Mouse (Mus musculus) midbrain, embryonic 11.5 days (tissue): Measurements from ENCODE around the gene Rab43. TPM values are rescaled to one million over a fixed set of nuclear protein-coding genes. Genes with fewer than 3 reads are reported as not detected.

ENCODE experiments used
- ATAC-seq: fragments of 200-750 bp; cut with Nextera tagmentation; 2 replicates; pipeline ENCODE4 v1.8.0; 2017; ENCODE audit warnings: moderate TSS enrichment, moderate library complexity; ENCODE audit not compliant: low FRiP score
- DNase-seq: peaks from one replicate; pipeline ENCODE4 v3.0.0; 2015; ENCODE audit warnings: low spot score; ENCODE audit errors: missing footprints
- H3K27ac ChIP-seq: fragments of 300-500 bp; sonication (generic); 2 replicates; pipeline ENCODE4 v1.5.1; 2014; ENCODE audit warnings: low read depth, low read length
- H3K27me3 ChIP-seq: fragments of 300-500 bp; sonication (generic); 2 replicates; pipeline ENCODE4 v1.6.1; 2014; ENCODE audit warnings: mild to moderate bottlenecking, low read length, moderate library complexity, mixed read lengths; ENCODE audit not compliant: control insufficient read depth, insufficient read depth
- H3K36me3 ChIP-seq: fragments of 300-500 bp; sonication (generic); 2 replicates; pipeline ENCODE4 v1.6.1; 2014; ENCODE audit warnings: mild to moderate bottlenecking, low read length, moderate library complexity, mixed read lengths; ENCODE audit not compliant: control insufficient read depth, insufficient read depth
- H3K4me1 ChIP-seq: fragments of 300-500 bp; sonication (generic); 2 replicates; pipeline ENCODE4 v1.6.1; 2014; ENCODE audit warnings: low read length; ENCODE audit not compliant: control insufficient read depth, insufficient read depth
- H3K4me2 ChIP-seq: fragments of 300-500 bp; sonication (generic); 2 replicates; pipeline ENCODE4 v1.6.1; 2014; ENCODE audit warnings: mild to moderate bottlenecking, moderate library complexity
- H3K4me3 ChIP-seq: fragments of 300-500 bp; sonication (generic); 2 replicates; pipeline ENCODE4 v1.5.1; 2014; ENCODE audit warnings: low read depth, low read length
- H3K9ac ChIP-seq: fragments of 300-500 bp; sonication (generic); 2 replicates; pipeline ENCODE4 v1.6.1; 2014; ENCODE audit warnings: low read length
- H3K9me3 ChIP-seq: fragments of 300-500 bp; sonication (generic); 2 replicates; pipeline ENCODE4 v1.6.1; 2016; ENCODE audit warnings: low read length; ENCODE audit not compliant: control insufficient read depth
- WGBS: fragments of 180-500 bp; shearing (Covaris S2); extraction: QIAGEN DNeasy Blood & Tissue Kit; methylation state at CpG from one replicate; pipeline ENCODE4 v1.1.7; 2014; 5-methylcytosine and 5-hydroxymethylcytosine counted together
- polyA plus RNA-seq: library from polyadenylated mRNA; unstranded; fragments of >200 nt; fragmentation: Nextera tagmentation; extraction: Ambion mirVana; gene quantifications from 2 replicates; pipeline ENCODE4 v1.2.1, GENCODE M21; 2014

Gene Rab43
- polyA plus RNA-seq, 1 experiment from 2014 or later: 8.0 TPM

DNA sequence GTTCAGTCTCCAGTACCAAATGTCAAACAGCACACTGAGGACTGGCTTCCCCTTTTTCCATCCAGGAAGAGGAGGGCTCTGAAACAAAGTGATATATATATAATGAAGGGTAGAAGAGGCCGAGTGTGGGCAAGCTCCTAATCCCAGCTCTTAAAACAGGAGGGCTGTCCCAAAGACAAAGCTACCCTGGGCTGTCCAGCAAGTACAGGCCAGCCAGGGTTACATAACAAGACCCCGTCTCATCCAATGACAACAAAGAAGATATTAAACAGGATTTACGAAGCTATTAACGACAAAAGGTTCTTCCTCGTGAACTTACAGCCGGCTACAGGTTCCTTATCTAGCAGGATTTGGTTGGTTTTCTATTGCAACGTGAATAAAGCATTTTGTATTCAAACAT, 7.1 kb downstream of the Rab43 start:
- WGBS: 80% methylated on average over 7 of the region's 7 CpGs
- DNase-seq (no peak), ATAC-seq (no peak)
- no peak overlapping the region for H3K27ac ChIP-seq
- no peaks in the 10 kb centered on the region for H3K27me3 ChIP-seq
- no peaks in the 10 kb centered on the region for H3K36me3 ChIP-seq
- H3K9ac ChIP-seq: no peak overlapping the region
- H3K4me2 ChIP-seq: no peak overlapping the region
- H3K4me1 ChIP-seq: no peaks in the 10 kb centered on the region
- H3K4me3 ChIP-seq: no peak overlapping the region
- H3K9me3 ChIP-seq: no peaks in the 10 kb centered on the region

DNA sequence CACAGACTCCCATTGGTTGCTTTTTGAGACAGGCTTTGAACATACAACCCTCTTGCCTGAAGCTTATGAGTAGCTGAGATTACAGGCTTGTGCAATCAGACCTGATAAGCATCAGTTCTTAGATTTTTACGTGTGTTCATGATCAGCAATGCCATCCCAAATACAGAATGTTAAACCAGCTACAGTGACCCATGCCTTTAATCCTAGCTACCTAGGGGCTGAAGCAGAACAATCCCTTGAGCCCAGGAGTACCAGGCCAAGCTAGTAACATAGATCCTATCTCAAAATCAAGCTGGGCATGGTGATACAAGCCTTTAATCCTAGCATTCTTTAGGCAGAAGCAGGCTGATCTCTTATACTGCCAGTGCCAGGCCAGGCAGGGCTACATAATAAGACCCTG, 7.9 kb downstream of the Rab43 start:
- Histone ChIP-seq H3K9ac (no peak overlapping the region), H3K4me2 (no peak overlapping the region), H3K4me1 (no peaks in the 10 kb centered on the region), H3K9me3 (no peaks in the 10 kb centered on the region), H3K36me3 (no peaks in the 10 kb centered on the region), H3K4me3 (no peak overlapping the region), H3K27me3 (no peaks in the 10 kb centered on the region), H3K27ac (no peak overlapping the region)
- DNase-seq (peak; percentile 28), ATAC-seq (no peak)
- 81% methylated on average over 1 of the region's 1 CpGs for WGBS

DNA sequence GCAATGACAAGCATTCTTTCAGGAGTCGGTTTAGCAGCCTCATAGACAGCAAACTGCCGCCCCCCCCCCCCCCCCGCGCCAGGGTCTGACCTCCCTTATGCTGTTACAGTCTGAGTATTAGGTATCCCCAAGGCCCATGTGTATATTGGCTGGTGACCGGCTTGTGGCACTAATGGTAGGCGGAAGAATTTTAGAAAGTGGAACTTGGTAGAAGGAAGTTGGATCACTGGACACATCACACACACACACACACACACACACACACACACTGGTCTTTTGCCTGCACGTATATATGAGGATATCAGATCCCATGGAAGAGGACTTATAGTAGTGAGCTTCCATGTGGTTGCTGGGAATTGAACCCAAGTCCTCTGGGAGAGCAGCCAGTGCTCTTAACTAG, 9.5 kb downstream of the Rab43 start:
- WGBS: 90% methylated on average over 7 of the region's 7 CpGs

DNA sequence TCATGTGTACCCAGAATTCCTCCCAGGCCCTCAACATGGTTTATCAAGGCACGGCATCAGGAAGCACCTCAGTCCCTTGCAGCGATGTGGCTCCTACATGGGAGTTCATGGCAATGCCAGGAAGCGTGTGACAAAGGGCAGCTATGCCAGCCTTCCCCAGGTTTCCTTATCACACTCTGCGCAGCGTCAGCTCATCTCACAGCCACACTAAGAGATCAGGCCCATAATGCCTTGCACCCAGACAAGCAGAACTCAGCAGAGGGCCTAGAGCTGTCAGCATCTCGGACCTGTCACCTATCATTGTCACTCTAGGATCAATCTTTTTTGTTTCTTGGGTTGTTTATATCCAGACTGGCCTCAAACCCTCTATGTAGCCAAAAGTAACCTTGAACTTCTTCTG, 12.4 kb downstream of the Rab43 start:
- H3K4me2 ChIP-seq: no peak overlapping the region
- H3K9ac ChIP-seq: no peak overlapping the region
- H3K9me3 ChIP-seq: no peaks in the 10 kb centered on the region
- no peak overlapping the region for H3K27ac ChIP-seq
- peak; percentile 14 for DNase-seq
- no peak for ATAC-seq
- no peak overlapping the region for H3K4me3 ChIP-seq
- 92% methylated on average over 6 of the region's 6 CpGs for WGBS
- H3K36me3 ChIP-seq: no peaks in the 10 kb centered on the region
- peaks cover 4% of the 10 kb centered on the region; the same call in 1 of the 2 replicates for H3K4me1 ChIP-seq
- H3K27me3 ChIP-seq: no peaks in the 10 kb centered on the region

More for the DNA sequence above, 9.5 kb downstream of the Rab43 start:
- Histone ChIP-seq H3K4me2 (no peak overlapping the region), H3K27me3 (no peaks in the 10 kb centered on the region), H3K4me3 (no peak overlapping the region), H3K9ac (no peak overlapping the region), H3K27ac (no peak overlapping the region), H3K9me3 (no peaks in the 10 kb centered on the region), H3K4me1 (no peaks in the 10 kb centered on the region), H3K36me3 (no peaks in the 10 kb centered on the region)
- DNase-seq: no peak
- ATAC-seq: no peak

GRCm38 (mm10) chr6:87797321-87797720, 14.6 kb downstream of the Rab43 start:
- H3K9ac ChIP-seq: no peak overlapping the region
- H3K36me3 ChIP-seq: no peaks in the 10 kb centered on the region
- no peak for DNase-seq
- no peaks in the 10 kb centered on the region for H3K27me3 ChIP-seq
- H3K4me2 ChIP-seq: no peak overlapping the region
- no peak for ATAC-seq
- peaks cover 4% of the 10 kb centered on the region; the same call in 1 of the 2 replicates for H3K4me1 ChIP-seq
- WGBS: 43% methylated on average over 2 of the region's 2 CpGs
- H3K4me3 ChIP-seq: no peak overlapping the region
- H3K9me3 ChIP-seq: no peaks in the 10 kb centered on the region
- no peak overlapping the region for H3K27ac ChIP-seq

DNA sequence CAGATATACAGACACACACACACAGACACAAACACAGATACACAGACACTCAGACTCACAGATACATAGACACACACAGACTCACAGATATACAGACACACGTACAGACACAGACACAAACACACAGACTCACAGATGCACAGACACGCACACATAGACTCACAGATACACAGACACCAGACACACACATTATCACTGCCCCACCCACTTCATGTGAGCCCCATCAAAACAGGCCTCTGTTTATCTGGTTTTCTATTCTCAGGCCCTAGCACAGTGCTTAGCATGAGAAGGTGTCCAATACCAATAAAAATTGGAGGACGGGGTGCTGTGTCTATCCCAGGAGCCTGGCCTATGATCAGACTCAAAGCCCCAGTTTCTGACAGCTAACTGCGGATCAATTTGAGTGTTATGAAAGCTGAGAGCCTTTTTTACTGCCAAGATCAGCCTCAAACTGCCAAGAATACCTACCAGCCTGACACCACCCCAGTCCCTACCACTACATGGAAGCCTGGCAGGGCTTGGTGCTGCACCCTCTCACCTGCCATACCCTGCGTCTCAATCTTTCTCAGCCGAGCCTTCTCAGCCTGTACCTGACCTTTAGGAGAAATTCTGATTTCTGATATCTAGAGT, 15.6 kb downstream of the Rab43 start:
- no peaks in the 10 kb centered on the region for H3K9me3 ChIP-seq
- no peak overlapping the region for H3K4me2 ChIP-seq
- H3K9ac ChIP-seq: no peak overlapping the region
- ATAC-seq: no peak
- H3K27me3 ChIP-seq: no peaks in the 10 kb centered on the region
- no peak overlapping the region for H3K27ac ChIP-seq
- DNase-seq: no peak
- peaks cover 4% of the 10 kb centered on the region; the same call in 1 of the 2 replicates for H3K4me1 ChIP-seq
- H3K4me3 ChIP-seq: no peak overlapping the region
- H3K36me3 ChIP-seq: no peaks in the 10 kb centered on the region
- 92% methylated on average over 6 of the region's 6 CpGs for WGBS

DNA sequence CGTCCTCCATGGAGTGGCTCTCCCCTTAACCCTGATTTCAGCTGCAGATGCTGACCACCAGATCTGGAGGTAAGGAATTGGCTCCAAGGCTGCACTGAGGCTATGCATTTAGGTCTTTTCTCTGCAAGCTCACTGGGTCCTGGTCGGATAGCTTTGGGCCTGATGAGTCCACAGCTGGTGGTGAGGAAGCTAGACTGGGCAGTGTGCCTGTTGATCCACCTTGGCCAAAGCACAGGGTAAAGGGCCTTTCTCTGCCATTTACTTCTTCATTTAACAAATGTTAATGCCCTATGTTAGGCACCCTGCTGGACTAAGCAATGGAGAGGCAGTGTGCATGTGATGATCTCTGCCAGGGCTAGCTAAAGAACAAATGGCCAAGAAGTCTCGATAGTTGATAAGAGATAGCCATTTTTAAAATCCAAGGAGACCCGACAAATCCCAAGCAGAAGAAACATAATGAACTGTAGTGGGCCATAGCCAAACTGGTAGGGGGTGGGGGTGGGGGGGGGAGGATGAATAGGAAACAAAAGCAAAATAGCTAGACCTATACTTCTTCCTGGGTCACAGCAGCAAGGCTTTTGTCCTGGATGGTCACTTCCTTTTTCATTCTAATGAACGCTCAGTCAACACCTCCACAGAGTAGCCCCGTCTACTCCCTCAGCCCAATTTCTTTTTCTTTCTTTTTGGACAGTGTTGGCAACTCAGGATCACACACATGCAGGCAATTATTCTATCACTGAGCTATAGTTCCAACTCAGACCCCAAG, 16.4 kb downstream of the Rab43 start:
- H3K9ac ChIP-seq: no peak overlapping the region
- H3K36me3 ChIP-seq: no peaks in the 10 kb centered on the region; the same call in 1 of the 2 replicates
- ATAC-seq: no peak
- H3K27me3 ChIP-seq: no peaks in the 10 kb centered on the region
- no peak overlapping the region for H3K4me2 ChIP-seq
- no peaks in the 10 kb centered on the region for H3K9me3 ChIP-seq
- DNase-seq: no peak
- H3K4me1 ChIP-seq: peaks cover 4% of the 10 kb centered on the region; the same call in 1 of the 2 replicates
- no peak overlapping the region for H3K4me3 ChIP-seq
- WGBS: 64% methylated on average over 6 of the region's 6 CpGs
- no peak overlapping the region for H3K27ac ChIP-seq

- Histone ChIP-seq H3K36me3 (no peaks in the 10 kb centered on the region; the same call in 1 of the 2 replicates), H3K27ac (no peak overlapping the region), H3K27me3 (no peaks in the 10 kb centered on the region), H3K9me3 (no peaks in the 10 kb centered on the region), H3K4me1 (peaks cover 4% of the 10 kb centered on the region; the same call in 1 of the 2 replicates), H3K4me3 (no peak overlapping the region), H3K9ac (no peak overlapping the region), H3K4me2 (no peak overlapping the region)
- DNase-seq: no peak
- 92% methylated on average over 10 of the region's 10 CpGs for WGBS
- no peak for ATAC-seq
Measured at GRCm38 (mm10) chr6:87793821-87794510, 18.0 kb downstream of the Rab43 start.

GRCm38 (mm10) chr6:87791826-87792225, 20.1 kb downstream of the Rab43 start:
- DNase-seq: no peak
- no peak overlapping the region for H3K27ac ChIP-seq
- H3K36me3 ChIP-seq: no peaks in the 10 kb centered on the region; the same call in 1 of the 2 replicates
- ATAC-seq: no peak
- WGBS: 88% methylated on average over 5 of the region's 5 CpGs
- H3K9me3 ChIP-seq: no peaks in the 10 kb centered on the region
- H3K9ac ChIP-seq: no peak overlapping the region
- H3K4me3 ChIP-seq: no peak overlapping the region
- no peaks in the 10 kb centered on the region for H3K27me3 ChIP-seq
- H3K4me1 ChIP-seq: peaks cover 4% of the 10 kb centered on the region; the same call in 1 of the 2 replicates
- H3K4me2 ChIP-seq: no peak overlapping the region
